Mouse (Mus musculus): ENCODE measurements around the gene Hoxa10.

The Hoxa10 gene

GRCm38 (mm10) chr6:52185222-52185621, 55.4 kb downstream of the Hoxa10 start:
- no peak for DNase-seq (ENCODE audit: extremely low spot score)

- DNase-seq (ENCODE audit: extremely low spot score) = no peak
These were observed 56.0 kb downstream of the Hoxa10 start for GRCm38 (mm10) chr6:52184668-52185067.

GRCm38 (mm10) chr6:52183311-52184080, 57.2 kb downstream of the Hoxa10 start:
- no peak for DNase-seq (ENCODE audit: extremely low spot score)

- DNase-seq (ENCODE audit: extremely low spot score) = no peak
These were observed 57.9 kb downstream of the Hoxa10 start for GRCm38 (mm10) chr6:52182793-52183192.

GRCm38 (mm10) chr6:52182030-52182429, 58.6 kb downstream of the Hoxa10 start:
- DNase-seq (ENCODE audit: extremely low spot score) = no peak
